In genomic region chr5:148789147-148789566, GRCm38 (mm10) we compare ENCODE assay signal across 8 mouse cellular contexts.
DNase-seq lines count a peak whose midpoint lies in the region; ATAC-seq lines count a peak whose summit lies in the region.

No protein-coding gene starts in this region.

- no peak overlapping the region for H3K9ac ChIP-seq in intestine, embryonic 16.5 days (ENCODE audit: low read depth, low read length)
- H3K9ac ChIP-seq in limb, embryonic 15.5 days, result no peak overlapping the region
- no peak overlapping the region for H3K9ac ChIP-seq in midbrain, embryonic 16.5 days (ENCODE audit: low read depth, low read length)

- peak; percentile 69 for DNase-seq in 3T3-L1 (ENCODE audit: low read depth, low spot score)
- DNase-seq in NIH3T3 (ENCODE audit: low read depth), result peak; percentile 81
- DNase-seq in ovary, postnatal 36 days (ENCODE audit: low spot score), result no peak
- no peak for DNase-seq in layer of hippocampus, postnatal 10 days (ENCODE audit: low spot score in 2 of 2)
- DNase-seq in cerebellum, adult 11-12 months, result no peak

- 34% methylated on average over 6 of the region's 6 CpGs for WGBS in intestine, embryonic 16.5 days
- 22% methylated on average over 6 of the region's 6 CpGs for WGBS in limb, embryonic 15.5 days
- 64% methylated on average over 6 of the region's 6 CpGs for WGBS in midbrain, embryonic 16.5 days

- H3K27ac ChIP-seq in intestine, embryonic 16.5 days (ENCODE audit: low read length), result no peak overlapping the region
- 0 out of 2 replicates have a peak overlapping the region, but pooled peaks have one; percentile 27 for H3K27ac ChIP-seq in limb, embryonic 15.5 days
- no peak overlapping the region for H3K27ac ChIP-seq in midbrain, embryonic 16.5 days (ENCODE audit: low read length)

- H3K27me3 ChIP-seq in intestine, embryonic 16.5 days (replicated peaks; ENCODE audit: control insufficient read depth, insufficient read depth, low read length), result no peaks in the 10 kb centered on the region
- no peaks in the 10 kb centered on the region; the same call in 1 of the 2 replicates for H3K27me3 ChIP-seq in limb, embryonic 15.5 days
- no peaks in the 10 kb centered on the region for H3K27me3 ChIP-seq in midbrain, embryonic 16.5 days (ENCODE audit: control insufficient read depth, insufficient read depth, low read depth, low read length)

- no peak overlapping the region for H3K4me3 ChIP-seq in intestine, embryonic 16.5 days (ENCODE audit: low read length)
- H3K4me3 ChIP-seq in limb, embryonic 15.5 days, result no peak overlapping the region
- H3K4me3 ChIP-seq in midbrain, embryonic 16.5 days (ENCODE audit: low read depth, low read length), result no peak overlapping the region

- no peak overlapping the region for H3K4me2 ChIP-seq in intestine, embryonic 16.5 days (ENCODE audit: low read depth, low read length)
- H3K4me2 ChIP-seq in limb, embryonic 15.5 days, result no peak overlapping the region
- no peak overlapping the region for H3K4me2 ChIP-seq in midbrain, embryonic 16.5 days (ENCODE audit: low read length)

- no peaks in the 10 kb centered on the region for H3K36me3 ChIP-seq in intestine, embryonic 16.5 days (ENCODE audit: control insufficient read depth, insufficient read depth, low read length)
- no peaks in the 10 kb centered on the region for H3K36me3 ChIP-seq in limb, embryonic 15.5 days
- H3K36me3 ChIP-seq in midbrain, embryonic 16.5 days (ENCODE audit: control insufficient read depth, insufficient read depth, low read length), result no peaks in the 10 kb centered on the region

- peak; percentile 78 for ATAC-seq in intestine, embryonic 16.5 days
- ATAC-seq in limb, embryonic 15.5 days (ENCODE audit: insufficient number of reproducible peaks, low FRiP score, low TSS enrichment, low read depth), result peak; percentile 33; the same call in 1 of the 2 replicates
- ATAC-seq in midbrain, embryonic 16.5 days, result no peak

- peaks cover 4% of the 10 kb centered on the region; the same call in 1 of the 2 replicates for H3K4me1 ChIP-seq in intestine, embryonic 16.5 days (ENCODE audit: control insufficient read depth, insufficient read depth, low read length)
- peaks cover 30% of the 10 kb centered on the region for H3K4me1 ChIP-seq in limb, embryonic 15.5 days
- H3K4me1 ChIP-seq in midbrain, embryonic 16.5 days (ENCODE audit: control insufficient read depth, insufficient read depth, low read length), result peaks cover 10% of the 10 kb centered on the region

- H3K9me3 ChIP-seq in intestine, embryonic 16.5 days (ENCODE audit: control insufficient read depth, low read length), result no peaks in the 10 kb centered on the region
- H3K9me3 ChIP-seq in limb, embryonic 15.5 days, result no peaks in the 10 kb centered on the region
- no peaks in the 10 kb centered on the region for H3K9me3 ChIP-seq in midbrain, embryonic 16.5 days (replicated peaks; ENCODE audit: control insufficient read depth, low read length, poor library complexity, severe bottlenecking)

Comparison
In these comparisons a context has a peak if more than half of its experiments do, and no peak if none do; other contexts are left out.
1. DNase-seq: peak in 3T3-L1 (single experiment) and NIH3T3 (single experiment); none in ovary, postnatal 36 days (single experiment), layer of hippocampus, postnatal 10 days (0 of 2) and cerebellum, adult 11-12 months (single experiment).